Mouse (Mus musculus): ENCODE data around the gene Galnt9.

DNA sequence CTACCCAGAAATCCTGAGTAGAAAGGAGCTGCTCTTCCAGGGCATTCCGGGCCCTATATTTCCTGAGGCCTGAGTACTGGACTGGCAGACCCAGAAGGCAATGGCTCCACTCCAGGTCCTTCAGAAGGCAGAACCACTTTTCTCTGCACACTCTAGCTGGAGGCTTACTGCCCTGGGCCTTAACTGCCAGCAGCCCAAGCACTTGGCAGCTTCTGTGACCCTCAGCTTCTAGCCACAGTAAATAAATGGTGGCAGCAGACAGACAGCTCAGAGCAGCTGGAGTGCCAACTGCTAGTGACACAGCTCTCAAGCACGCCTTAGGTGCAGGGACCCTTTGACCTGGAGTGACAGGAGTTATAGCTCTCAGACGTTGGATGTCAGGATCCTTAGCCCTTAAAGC is 63.6 kb downstream of the Galnt9 start:
- TF ChIP-seq CTCF (IDR thresholded peaks at IDR 0.05; ENCODE audit: low read depth) (no peak), EP300 (IDR thresholded peaks at IDR 0.05; ENCODE audit: low read depth) (no peak)
